Mouse (Mus musculus) kidney, postnatal 10 days (tissue): ENCODE data around the gene Haus3.

Experiments
- DNase-seq: peaks from one replicate; pipeline ENCODE4 v3.0.0; 2021; ENCODE audit warnings: mixed read lengths

The Haus3 gene

DNA sequence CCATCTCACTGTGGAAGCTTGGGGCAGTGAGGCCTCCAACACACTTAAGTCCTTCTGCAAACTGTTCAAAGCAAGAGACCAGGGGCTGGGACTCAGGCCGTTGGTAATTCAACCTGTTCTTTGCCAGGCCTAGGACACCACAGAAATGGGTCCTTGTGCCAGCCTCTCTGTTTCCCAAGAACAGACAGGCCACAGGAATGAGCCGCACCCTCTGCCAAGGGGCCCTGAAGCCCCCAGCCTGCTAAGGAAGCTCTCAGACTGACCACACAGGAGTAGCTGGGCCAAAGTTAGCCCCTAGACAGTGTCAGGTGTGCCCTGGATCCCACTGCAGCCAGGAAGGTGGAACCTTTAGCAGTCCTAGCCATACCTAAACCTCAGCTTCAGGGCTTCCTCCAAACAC is 17.1 kb upstream of the Haus3 start:
- peak; percentile 18 for DNase-seq

DNA sequence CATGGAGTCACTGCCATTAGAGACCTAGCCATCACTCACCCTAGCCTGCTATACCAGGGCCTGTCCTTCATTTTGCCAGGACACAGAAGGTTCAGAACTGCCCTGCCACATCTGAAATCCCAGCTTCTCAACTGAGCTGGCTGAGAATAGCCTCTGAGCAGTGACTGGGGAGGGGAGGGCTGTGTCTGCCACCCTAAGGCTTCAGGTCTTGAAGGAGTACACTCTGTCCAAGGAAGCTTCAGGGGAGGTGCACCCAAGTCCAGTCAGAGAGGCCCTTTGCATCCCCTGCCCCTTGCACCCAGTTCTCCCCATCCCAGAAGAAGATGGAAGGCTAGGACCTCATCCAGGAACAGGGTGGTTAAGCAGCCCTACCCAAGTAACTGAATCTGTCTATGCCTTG is 16.5 kb upstream of the Haus3 start:
- peak; percentile 6 for DNase-seq

DNA sequence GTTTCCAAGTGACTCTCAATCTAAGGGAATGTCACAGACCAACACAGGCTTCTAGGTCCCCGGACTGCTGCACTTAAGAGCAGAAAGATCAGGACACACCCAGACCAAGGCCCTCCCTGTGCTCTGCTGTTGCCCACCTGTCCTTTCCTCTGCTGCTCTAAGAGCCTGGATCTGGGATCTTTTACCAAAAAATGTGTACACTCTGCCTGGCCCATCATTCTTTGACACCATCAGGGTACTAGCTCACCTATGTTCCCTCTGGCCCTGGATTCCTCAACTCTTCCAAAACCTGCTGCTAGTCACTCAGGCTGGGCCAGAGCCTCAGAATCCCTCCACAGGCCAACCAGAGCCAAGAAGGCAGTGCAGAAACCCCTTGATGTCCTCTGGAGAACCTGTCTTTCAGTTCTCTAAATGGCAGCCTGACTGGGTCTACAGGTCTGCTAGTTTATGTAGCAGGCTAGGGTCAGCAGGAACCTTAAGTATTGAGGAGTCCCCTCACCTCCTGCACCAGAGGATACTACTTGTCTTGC is 15.8 kb upstream of the Haus3 start:
- DNase-seq: peak; percentile 7

DNA sequence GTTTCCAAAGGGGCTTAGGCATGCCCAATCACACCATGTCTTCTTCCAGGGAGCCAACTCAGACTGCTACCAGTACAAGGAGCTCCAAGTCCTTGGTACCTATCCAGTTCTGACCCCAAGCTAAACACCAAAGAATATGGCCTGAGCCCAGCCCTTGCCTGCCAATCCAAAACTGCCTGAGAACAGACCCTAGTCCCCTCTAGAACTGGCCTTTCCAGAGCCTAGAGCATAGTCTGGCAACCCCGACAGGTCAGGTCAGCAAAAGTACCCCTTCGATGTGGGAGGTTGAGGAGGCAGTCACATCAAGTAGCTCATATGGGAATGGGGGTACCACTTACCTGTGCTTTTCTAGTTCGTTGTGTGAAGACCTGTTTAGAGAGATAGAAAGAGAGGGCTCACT is 14.6 kb upstream of the Haus3 start:
- DNase-seq: peak; percentile 3

DNA sequence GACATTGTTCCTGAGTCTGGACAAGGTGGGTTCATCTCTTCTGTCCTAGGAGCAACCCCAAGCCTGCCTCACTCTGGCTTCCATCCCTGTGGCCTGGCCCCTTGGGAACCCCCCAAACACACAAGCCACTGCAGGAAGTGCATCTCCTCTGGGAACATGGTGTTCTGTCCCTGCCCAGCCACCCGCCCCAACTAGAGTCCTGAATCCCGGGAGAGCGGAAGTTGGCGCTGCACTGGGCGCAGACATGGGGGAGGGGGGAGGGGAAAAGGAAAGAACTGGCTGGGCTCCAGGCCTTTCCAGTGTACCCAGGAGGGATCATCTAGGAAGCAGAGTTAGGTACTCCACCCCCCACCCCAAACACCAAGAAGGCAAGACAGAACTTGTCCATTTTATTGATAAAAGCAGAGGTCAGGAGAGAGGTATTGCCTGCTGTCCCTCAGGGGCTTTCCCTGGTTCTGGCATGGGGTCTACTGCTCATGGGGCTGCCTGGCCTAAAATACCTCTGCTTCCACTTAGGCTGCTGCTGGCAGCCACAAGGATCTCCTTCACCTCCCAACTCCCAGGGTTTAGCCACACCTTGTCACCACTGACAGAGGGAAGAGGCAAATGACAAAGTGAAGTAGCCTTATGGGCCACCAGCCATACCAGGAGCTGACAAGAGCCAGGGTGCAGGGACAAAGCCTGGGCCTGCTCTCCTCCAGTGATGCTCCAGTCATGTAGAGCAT is 14.0 kb upstream of the Haus3 start:
- DNase-seq: peak; percentile 66

DNA sequence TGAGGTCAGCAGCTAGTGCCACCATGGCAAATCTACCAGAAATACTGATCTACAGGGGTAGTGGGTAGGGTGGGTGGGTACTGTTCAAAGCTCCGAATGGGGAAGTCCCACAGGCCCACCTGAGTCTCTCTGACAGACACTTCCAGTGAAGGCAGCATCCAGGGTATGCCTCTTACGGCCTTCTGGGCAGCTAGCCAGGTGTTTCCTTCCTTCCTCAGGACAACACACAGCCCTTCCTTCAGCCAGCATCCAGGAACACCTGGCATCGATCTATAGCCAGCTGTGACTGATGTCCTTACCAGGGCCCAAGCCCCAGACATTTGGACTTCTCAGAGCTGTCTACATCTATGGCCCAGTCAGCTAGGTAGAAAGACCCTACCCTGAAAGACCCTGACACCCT is 13.2 kb upstream of the Haus3 start:
- peak; percentile 71 for DNase-seq

DNA sequence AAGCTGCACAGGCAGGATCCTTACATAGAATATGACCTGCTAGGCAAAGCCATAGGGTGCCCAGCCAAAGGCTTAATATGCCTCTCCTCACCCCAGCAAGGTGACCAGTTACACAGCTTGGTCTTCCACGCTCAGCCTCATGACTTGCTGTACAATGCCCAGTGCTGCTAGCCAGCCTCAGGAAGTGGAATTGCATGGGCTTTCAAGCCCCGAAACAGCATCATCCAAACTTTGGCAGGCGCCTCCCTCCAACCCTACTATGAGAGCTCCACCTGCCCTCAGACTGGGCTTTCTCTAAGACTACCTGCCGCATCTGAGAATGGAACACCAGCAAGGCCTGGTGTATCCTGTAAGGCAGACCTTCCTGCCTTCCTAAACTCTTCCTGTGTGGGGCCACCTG is 8.5 kb upstream of the Haus3 start:
- DNase-seq: no peak

DNA sequence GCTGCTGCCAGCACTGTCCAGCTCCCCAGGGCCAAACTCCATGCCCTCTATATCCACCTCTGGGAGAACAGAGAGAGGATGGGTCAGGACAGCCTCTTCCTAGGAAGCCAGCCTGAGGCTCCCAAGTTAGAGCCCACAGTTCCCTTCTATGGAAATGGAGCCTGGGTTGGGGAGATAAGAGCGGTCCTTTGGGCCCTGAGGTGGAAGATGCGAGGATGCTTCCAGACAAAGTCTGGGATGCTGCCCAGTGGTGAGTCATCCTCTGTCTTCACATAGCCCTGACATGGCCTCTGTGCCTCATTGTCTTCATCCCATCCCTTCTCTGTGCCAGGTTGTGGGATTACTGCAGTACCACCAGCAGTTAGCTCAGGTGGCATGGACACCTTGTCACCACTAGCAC is 7.8 kb upstream of the Haus3 start:
- DNase-seq: no peak

DNA sequence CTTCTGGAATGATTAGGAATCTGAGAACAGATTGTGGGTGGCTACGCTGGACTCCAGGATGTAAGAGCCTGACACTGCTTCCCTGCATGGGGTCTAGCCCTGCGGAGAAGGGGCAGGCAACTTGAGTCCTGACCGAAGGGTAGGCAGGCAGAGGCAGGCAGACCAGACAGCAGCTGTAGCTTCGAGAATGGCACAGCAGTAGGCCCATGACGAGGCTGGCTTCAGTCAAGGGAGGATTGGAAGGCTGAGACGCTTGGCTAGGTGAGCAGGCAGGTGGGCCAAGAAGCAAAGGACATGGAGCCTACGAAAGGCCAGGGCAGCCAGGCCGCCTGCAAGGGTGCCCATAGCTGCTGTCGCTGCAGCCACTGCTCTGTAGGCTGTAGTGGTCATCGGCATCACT is 7.4 kb upstream of the Haus3 start:
- no peak for DNase-seq

DNA sequence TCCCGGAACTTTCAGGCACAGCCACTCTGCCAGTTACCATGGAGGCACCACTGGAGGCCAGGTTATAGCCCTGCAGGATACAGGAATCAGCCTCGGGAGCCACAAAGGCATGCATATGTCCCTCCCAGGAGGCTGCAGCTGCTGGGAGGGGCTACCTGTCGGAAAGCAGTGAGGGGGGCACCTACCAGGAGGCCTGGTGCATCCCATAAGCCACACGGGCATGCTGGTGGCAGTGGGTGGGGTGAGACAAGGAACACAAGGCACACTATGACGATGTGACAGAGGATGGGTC is 6.0 kb upstream of the Haus3 start:
- no peak for DNase-seq

DNA sequence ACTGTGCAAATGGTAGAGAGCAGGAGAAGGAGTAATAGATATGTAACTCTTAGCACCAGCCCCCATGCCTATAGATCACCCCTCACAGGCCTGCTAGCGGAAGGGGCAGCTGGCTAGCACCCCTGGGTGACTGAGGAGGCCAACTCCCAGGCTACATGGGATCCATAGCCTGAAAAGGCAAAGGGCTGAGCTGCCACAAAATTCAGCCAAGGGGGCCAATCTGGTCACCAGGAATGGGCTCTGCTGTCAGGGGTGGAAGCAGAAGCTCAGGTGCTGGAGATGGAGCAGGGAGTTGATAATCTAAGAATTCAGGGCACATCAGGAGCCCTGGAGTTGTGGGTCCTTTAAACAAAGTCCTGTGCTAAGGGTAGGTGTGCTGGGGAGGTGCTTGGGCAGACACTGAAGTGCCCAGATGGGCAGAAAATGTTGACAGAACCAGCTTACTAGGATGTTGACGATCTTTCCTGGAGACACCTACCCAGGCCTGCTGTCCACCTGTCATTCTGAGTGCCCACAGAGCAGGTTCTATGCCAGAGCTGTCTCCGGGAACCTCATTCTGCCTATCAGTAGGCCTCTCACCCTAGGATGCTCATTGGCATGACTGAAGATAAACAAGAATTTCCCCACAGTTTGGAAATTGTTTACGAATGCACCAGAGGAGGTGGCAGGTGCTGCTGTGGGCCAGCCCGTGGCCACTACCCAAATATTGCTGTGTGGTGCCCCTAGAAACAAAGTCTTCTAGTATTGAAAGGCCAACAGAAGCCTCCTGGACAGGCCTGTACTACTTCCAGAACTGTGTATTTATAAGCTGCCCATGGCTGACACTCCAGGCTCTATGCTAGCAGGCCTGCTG is 5.4 kb upstream of the Haus3 start:
- DNase-seq: no peak

DNA sequence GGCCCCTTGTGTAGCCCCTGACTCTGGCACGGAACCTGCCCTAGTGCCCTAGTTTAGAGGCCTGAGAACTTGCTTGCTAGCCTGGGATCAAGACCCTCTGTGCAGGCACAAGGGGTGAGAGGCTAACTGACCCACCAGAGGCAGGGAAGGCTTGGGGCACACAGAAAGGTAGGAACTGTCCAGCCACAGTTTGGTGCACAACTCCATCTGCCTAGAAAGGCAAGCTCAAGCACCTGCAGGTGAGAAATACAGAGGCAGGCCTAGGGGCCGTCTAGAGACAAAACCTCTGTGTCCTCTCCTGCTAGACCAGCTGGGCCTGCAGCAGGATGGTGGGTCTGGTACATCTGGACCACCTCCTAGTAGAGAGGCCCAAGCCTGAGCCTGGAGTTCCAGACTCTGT is 4.7 kb upstream of the Haus3 start:
- no peak for DNase-seq

DNA sequence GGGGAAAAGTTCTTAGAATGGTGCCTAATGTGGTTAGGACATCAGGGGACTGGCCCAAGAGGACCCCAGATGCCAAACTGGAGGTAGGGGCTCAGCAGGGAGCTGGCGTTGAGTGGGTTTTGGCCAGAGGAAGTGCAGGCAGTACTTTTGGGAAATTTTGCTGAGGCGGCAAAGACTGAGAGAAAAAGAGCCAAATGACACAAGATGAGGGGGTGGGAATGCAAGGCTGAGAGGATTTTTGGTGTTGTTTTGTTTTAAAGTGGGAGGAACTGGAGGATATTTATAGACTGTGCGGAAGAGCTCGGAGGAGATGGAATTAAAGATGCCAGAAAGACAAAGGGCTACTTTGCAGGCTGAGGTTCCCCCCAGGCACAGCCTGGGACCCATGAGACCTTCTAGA is 1.4 kb upstream of the Haus3 start:
- peak; percentile 53 for DNase-seq

DNA sequence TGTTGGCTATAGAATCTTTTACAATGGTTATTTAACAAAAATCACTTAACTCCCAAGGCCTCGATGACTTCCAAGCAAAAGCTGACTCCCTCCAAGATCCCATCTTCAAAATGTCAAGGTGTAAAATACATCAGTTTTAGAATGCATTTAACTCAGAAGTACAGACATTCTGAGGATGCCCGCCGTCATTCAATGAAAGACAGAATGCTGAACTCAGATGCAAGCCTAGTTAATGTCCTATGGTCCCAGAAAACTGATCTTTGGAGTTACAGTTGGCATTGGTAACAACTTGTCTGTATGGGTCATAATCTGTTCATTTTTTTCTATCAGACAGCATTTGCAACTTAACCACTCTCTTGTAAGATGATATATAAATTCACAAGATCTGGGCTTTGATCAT is 627 bp upstream of the Haus3 start:
- DNase-seq: no peak

DNA sequence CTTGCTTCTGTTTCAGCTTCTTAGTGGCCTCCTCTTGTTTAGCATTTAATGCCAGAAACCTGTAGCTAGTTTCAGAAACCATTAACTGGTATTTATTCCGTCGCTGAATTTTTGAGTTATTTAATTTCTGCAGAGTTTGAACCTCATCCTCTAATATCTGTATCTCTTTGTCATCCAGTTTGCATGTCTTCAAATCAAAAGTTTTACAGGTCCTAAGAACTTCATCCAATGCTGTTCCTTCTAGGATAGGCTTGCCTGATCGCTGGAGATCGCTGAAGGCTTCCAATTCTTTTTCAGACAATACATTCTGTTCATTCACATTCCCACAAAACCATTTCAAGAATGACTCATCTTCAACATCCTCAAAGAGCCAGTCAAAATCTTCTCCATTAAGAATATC is 1.5 kb downstream of the Haus3 start:
- DNase-seq: no peak

DNA sequence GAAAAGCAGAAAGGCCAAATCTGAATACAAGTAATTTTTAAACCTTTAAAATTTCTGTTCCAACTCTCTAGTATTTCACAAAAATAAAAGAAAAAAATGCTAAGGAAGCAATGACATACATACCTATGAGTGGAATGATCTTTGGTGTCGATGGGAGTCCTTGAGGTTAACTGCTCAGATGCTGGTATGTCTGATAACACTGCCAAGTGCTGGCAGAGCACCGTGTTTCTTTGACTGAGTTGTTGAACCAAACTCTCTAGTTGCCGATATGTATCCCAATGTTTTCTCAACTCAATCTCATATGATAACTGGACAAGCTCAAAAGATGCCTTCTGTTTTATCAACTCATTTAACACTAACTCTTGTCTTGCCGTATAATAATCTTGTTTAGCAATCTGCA is 3.5 kb downstream of the Haus3 start:
- no peak for DNase-seq

DNA sequence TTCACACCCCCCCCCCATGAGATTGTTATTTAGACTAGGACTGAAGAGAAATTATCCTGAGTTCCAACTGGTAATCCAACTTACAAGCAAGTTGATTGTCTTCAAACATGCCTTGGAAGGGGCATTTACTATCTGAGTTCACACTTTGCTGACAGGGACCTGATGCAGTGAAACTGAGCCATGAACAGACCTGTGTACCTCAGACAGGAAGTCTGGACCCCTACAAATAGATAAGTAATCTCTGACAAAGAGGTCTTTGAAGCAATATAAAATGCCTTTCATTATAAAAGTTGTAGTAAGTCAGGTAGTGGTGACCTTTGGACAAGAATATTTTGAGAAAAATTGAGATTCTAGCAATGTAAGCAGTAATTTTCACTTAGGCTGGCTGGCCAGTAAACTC is 20.9 kb downstream of the Haus3 start:
- no peak for DNase-seq

DNA sequence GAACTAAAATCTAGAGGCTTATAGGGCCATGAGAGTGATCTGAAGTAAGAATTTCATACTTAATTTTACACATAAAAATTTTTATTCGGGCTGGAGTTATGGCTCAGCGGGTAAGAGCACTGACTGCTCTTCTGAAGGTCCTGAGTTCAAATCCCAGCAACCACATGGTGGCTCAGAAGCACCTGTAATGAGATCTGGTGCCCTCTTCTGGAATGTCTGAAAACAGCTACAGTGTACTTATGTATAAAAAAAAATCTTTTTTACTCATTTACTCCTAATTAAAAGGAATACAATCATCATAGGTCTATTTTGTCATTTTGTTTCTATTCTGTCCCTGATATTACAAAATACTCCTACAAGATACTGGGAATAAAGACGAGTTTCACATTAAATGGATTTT is 21.8 kb downstream of the Haus3 start:
- no peak for DNase-seq

DNA sequence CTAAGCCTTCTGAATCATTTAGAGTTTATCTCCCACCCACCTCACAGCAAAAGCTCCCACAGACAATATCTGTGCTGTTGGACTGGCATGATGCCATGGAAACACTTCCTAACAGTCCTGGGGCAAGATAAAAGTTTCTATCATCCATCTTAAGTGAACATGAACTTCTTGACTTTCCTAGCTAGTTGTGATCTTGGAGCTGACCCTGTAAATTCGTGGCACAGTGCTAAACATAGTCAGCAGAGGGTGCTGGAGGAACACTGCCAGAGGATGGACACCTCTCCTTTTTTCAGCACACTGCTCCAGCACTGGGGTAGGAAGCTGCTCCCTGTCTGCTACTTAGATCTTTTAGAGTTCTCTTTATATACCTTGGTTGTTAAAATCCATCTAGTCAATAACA is 29.6 kb downstream of the Haus3 start:
- peak; percentile 69 for DNase-seq

DNA sequence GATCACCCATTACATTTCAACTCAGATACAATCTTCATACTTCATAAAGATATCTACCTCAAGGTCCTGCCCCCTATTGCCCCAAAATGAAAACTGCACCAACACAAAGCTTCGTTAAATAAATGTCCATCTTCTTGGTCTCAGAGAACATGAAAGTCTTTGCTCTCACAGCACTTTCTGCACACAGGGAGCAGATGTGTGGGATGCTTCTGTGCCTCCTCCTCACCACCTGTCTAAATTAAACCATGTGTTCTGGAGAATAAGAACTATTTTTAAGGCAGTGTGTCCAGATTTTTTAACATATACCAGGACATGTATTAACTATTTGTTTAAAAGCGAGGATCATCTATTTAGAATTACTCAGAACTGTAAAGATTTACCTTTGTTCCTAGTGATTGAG is 36.6 kb downstream of the Haus3 start:
- no peak for DNase-seq

DNA sequence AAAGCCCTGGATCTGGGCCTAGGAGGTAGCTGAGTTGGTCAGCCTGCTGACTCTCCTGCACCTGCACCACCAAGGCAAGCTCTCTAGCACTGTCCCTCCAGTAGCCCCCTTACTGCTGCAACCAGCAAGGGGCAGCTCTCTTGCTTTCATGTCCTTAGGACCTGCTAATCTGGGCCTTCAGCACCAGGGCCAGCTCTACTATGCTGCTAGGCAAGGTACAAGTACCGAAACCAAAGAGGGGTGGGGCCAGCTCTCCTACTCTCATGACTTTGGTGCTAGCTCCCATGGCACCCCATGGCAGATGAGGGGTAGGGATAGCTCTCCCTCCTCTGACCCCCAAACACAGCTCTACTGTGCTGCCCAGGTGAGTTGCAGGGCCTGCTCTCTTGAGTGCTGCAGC is 45.2 kb downstream of the Haus3 start:
- no peak for DNase-seq

DNA sequence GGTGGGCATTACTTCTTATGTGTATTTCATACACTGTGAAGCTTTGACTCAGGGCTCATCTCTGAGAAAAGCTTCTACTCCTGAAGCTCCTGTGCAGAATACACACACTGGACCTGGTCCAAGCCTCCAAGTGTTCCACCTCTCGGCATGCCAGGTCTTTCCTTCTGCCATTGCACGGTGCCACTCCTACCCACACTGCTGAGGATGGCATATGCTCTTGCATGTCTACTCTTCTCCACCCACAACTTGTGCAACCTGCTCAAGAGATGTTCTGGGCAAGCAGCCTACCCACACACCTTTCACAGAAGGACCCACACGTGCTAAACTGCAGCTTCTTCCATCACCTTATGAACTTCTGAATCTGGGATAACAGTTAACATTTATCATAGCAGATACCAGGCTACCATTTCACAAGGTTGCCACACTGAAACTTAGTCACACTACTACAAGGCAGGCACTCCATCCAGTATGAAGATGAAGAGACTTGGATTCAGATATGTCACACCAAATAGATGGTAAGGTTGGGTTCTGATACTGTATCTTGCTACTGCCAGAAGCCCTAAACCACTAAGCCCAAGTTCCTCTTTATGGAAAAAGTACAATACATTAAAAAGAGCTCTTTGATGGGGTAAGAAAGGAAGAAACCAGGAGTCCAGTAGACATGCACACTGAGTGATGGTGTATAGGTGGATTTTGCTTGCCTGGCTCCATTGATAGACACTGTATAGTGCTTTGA is 50.0 kb downstream of the Haus3 start:
- DNase-seq: no peak

DNA sequence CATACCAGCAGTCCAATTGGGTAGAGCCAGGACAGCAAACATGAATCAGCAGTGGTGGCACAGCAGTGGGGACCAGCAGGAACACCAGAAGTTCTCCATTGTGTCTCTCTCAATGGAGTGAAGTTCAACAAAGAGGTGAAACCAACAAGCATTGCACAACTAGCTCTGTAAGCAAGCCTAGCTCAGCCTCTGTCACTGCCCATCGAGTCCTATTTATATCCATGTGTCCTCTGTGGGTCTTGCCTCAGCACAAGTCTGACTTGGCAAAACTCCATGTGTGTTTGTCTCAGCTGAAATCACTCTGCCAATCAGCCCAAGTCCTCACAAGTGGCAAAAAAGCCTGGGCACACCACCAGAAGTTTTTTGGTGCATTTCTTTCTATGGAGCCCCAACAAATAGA is 63.6 kb downstream of the Haus3 start:
- no peak for DNase-seq
